Mouse (Mus musculus): Measurements from ENCODE around the gene Dctn1.

Gene Dctn1

GRCm38 (mm10) chr6:83166243-83166630, 517 bp downstream of the Dctn1 start:
- no peak for DNase-seq (ENCODE audit: extremely low spot score, low spot score)

DNA sequence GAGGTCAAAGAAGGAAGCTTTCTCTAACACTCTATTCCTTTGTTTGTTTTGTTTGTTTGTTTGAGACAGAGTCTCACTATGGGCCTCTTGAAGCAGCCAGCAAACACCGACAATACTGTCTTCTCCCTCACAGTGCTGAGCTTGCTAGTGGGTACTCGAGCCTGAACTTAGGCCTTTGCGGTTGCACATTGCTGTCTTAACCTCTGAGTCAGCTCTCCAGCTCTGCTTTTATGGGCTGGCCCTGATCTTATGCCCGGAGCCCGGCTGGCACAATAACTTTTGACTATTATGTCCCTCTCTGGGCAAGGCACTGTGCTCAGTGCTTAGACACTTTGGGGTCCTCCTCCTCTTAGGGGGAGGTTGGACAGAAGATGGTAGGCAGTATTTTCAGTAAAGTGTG, 4.2 kb downstream of the Dctn1 start:
- DNase-seq (ENCODE audit: extremely low spot score, low spot score), result no peak

DNA sequence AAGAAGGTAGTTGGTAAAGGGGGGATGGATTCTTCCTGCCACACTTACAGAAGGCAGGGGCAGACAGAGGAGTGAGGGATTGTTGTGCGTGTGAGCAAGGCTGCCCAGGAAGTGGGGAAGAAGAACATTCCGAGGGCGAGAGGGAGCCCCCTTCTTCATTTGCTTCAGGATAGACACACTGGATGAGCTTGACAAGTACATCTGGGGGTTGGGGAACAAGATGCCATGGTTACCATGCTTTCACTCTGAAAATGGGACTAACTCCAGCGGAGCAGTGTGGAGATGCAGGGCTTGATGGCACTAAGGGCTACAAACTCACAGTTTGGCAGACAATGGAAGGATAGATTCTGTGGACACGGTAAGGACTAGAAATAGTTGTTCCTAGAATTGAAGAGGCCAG, 5.3 kb downstream of the Dctn1 start:
- no peak for DNase-seq (ENCODE audit: extremely low spot score, low spot score)

DNA sequence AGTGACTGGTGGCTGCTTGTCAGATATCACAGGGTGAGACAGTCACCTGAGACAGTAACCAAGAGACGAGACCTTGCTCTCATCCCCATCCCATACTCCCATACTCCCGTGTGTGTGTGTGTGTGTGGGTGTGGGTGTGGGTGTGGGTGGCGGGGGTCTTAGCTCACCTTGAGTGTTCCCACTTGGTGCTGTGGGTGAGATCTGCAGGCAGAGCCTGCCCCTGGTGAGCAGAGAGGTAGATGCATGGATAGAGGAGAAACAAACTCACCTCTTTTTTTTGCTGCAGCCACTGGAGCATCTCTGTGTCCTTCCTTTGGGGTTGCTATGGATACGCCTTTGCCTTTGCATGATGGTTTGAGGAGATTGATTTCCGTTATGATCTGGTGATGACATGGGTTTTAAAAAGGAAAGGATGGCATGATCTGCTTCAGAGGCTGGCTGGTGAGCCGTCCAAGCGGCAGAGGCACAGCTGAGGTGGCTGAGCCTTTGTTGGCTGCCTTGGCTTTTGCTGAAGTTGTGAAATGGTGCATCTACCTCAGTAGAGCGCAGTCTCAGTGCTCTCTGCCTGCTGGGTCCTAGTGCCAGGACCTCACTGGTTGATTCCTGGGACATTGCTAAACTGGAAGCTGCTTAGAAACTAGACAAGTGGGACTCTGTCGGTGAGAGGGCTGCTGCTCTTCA, 6.7 kb downstream of the Dctn1 start:
- DNase-seq (ENCODE audit: extremely low spot score, low spot score), result no peak

- no peak for DNase-seq (ENCODE audit: extremely low spot score, low spot score)
Measured at GRCm38 (mm10) chr6:83175996-83176395, 10.3 kb downstream of the Dctn1 start.

DNA sequence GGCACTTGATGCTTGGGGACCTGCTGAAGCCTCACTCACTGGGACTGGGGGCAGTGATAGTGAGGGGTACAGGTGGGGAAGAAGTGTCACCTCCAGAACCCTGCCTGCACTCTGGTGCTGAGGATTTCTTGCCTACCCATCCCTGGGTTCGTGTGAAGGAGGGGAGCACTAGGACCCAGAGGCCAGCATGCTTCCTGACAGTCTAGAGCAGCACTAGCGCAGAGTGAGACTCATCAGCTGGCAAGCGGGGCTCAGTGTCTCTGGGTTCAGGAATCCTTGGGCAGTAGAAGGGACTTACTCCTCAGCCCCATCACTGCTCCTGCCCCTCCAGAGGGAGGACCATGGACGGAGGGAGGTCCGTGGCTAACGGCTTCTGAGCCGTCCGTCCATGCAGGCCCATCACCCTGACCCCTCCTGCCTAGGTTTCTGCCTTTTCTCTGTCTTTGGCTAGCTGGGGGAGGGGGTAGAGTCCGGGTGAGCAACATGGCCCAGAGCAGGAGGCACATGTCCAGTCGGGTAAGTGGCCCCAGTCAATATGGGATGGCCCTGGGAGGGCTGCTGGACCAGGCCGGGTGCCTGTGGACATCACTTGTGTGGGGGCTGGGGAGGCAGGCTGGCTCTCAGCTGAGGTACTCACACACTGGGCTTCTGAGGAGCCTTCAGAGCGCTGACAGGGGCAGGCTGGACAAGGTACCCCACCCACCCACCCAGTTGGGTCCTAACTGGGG, 13.8 kb downstream of the Dctn1 start:
- DNase-seq (ENCODE audit: extremely low spot score, low spot score), result peak; percentile 36

DNA sequence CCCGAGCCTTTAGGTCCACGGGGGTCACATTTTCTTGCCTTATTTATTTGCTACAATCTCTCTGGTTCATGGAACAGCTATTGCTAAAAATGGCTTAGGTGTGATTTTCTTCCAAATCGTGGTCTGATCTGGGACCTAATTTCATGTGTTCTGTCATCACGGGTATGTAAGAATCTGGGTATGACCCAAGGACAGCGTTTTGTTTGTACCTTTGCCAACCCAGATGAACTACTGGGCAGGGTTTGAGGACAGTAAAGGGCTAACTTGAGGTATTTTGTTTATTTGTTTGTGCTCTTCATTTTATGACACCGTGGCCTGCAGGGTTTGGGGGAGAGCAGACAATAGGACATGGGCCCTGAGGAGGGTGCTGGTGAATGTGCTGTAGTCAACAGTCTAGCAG, 14.9 kb downstream of the Dctn1 start:
- no peak for DNase-seq (ENCODE audit: extremely low spot score, low spot score)

GRCm38 (mm10) chr6:83184858-83185435, 19.2 kb downstream of the Dctn1 start:
- no peak for DNase-seq (ENCODE audit: extremely low spot score, low spot score)

DNA sequence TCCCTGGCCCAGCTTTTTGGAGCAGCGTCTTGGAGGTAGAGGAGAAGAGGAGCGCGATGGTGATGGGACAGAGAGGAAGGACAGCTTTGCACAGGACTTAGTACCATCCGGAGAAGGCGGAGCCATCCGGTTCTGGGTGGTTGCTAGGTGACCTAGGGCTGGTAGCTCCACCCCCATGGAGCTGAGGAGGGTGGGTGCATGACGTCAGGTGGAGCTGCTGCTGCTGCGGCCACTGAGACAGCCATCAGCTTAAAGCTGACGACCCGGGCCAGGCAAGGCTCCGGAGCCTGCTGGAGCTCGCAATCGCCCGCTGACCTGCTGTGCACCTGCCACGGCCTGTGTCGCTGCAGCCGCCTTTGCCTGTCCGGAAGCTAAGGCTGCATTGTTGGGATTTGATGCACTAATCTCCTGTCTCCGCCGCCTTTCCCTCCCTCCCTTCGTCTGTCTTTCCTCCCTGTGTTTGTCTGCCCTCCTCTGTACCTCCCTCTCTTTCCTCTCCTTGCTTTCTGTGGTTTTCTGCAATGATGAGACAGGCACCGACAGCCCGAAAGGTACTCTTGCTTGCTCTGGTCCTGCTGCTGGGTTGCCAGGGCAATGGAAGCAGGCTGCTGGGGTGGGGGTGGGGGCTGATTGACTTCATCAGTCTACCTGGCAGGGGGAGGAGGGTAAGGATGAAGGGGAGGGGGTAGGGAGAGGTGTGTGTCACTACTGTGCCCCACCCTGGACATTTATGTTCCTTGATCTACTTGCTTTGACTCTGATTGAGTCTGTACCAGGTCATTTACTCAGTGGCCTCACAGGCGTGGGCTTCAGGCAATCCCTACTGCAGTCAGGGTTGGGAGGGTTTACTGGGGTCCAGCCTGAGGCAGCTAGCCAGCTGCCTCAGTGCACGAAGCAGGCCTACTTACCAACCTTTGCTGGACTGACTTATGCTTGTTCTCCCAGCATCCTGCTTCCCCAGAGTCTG, 20.5 kb downstream of the Dctn1 start:
- peak; percentile 63 for DNase-seq (ENCODE audit: extremely low spot score, low spot score)

DNA sequence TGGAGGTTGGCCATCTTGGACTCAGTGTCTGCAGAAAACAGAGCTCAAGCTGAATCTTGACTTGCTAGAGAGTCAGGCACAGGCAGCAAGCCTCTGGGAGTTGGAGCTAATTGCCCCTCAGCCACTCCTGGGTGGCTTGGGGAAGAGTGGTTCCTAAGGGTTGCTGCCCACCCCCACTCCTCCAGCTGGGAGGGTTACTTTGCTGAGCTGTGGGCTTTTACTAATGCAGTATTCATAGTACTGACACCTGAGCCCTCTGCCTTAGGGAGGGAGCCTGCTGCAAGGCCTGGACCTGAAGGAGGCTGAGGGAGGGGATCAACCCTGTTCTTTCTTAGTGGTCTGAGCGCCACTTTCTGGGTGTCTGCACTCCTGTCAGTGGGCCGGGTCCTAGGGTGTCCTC, 21.2 kb downstream of the Dctn1 start:
- DNase-seq (ENCODE audit: extremely low spot score, low spot score), result no peak

DNA sequence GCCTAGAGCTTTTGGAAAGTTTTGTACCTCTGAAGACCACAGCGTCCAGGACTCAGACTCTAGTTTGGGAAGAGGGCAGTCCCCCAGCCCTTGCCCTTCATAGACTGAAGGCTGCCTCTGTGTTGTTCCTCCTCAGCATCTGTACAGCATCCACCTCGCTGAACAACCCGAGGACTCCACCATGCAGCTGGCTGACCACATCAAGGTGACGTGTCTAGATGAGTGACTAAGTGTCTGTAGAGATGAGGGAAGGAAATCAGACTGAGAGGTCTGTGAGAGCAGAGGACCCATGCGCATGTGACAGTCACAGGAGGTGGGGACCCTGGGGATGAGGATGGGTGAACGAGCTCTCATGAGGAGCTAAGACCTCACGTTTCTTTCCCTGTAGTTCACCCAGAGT, 27.9 kb downstream of the Dctn1 start:
- DNase-seq (ENCODE audit: extremely low spot score, low spot score), result no peak

DNA sequence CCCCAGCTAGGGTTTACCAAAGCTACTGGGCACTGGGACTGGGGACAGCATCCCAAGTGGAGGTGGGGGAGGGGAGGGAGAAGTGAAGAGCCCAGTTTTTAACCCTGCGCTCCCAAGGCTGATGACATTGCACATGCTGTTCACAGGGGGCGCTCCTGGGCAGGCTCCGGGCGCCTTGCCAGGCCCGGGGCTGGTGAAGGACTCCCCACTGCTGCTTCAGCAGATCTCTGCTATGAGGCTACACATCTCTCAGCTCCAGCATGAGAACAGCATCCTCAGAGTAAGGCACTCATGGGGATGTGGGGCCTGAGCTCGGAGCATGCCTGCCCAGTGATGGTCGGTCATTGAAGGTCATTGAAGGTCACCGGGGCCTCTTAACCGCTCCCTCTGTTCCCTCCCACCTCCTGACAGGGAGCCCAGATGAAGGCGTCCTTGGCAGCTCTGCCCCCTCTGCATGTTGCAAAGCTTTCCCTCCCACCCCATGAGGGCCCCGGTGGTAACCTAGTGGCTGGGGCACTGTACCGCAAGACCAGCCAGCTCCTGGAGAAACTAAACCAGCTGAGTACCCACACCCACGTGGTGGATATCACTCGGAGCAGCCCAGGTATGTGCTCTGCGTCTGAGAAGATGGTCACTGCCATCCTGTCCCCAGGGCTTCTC, 31.8 kb downstream of the Dctn1 start:
- no peak for DNase-seq (ENCODE audit: extremely low spot score, low spot score)

- DNase-seq (ENCODE audit: extremely low spot score, low spot score), result no peak
Measured at GRCm38 (mm10) chr6:83203320-83203719, 37.6 kb downstream of the Dctn1 start.

DNA sequence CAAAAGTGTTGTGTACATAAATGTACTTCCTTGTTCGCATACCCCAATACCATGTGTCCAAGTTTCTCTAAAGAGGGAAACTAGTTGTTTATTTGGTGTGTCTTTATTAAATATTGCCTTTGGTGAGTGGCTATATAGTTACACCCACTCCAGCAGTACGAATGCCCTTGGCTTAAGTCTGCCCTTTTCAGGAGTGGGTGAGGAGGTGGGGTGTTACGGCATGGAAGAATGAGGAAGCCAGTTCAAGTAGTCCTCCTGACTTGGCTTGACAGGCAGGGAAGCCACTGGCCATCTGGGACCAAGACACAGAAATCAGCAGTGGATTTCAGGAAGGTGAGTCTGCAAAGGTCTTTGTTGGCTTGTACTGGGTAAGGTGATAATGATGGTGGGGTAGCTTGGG, 40.1 kb downstream of the Dctn1 start:
- DNase-seq (ENCODE audit: extremely low spot score, low spot score), result no peak

DNA sequence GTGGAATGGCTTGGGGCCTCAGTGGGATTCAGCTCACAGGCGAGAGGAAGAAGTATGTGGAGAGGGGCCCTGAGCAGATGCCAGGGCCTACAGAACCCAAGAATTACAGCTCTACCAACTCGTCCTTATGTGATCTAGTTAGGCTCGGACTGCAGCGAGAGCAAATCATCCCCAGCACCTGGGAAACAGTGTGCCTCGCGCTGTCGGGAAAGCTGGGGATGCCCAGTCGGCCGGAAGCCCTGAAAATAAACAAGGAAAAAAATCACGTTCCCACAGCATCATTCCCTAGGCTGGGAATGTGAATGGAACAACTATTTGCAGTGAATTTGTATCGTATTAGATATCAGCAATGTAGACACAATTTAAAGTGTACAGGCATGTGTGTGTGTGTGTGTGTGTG, 40.6 kb downstream of the Dctn1 start:
- no peak for DNase-seq (ENCODE audit: extremely low spot score, low spot score)

GRCm38 (mm10) chr6:83207361-83208049, 41.8 kb downstream of the Dctn1 start:
- no peak for DNase-seq (ENCODE audit: extremely low spot score, low spot score)

- no peak for DNase-seq (ENCODE audit: extremely low spot score, low spot score)
Measured at GRCm38 (mm10) chr6:83208050-83208400, 42.3 kb downstream of the Dctn1 start.

GRCm38 (mm10) chr6:83210495-83210894, 44.8 kb downstream of the Dctn1 start:
- no peak for DNase-seq (ENCODE audit: extremely low spot score, low spot score)

DNA sequence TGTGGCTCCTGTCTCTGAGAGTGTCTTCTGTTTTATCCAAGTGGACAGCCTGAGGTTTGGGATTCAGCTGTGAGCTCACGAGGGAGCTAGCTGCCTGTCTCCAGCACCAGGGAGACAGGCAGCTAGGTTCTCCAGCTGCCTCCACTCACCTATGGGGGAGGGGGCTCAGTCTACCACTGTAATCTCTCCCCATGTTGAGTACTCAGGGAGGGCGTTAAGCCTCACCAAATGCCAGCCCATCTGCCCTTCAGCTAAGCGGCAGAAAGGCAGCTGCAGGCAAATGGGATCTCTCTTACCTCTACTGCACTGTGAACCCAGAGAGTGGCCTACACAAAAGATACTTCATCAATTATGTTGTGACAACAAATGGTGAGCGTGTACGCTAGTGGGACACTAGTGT, 45.8 kb downstream of the Dctn1 start:
- no peak for DNase-seq (ENCODE audit: extremely low spot score, low spot score)

GRCm38 (mm10) chr6:83215002-83215666, 49.4 kb downstream of the Dctn1 start:
- peak; percentile 69 for DNase-seq (ENCODE audit: extremely low spot score, low spot score)
